Mouse (Mus musculus) forebrain, embryonic 10.5 days (tissue): ENCODE results near the gene Pex19. TPM values are rescaled to one million over a fixed set of nuclear protein-coding genes. Genes with fewer than 3 reads are reported as not detected.

Experiments
- DNase-seq: peaks from one replicate; pipeline ENCODE4 v3.0.0-alpha.2; 2017; ENCODE audit warnings: low spot score; ENCODE audit errors: extremely low spot score
- H3K27ac ChIP-seq: fragments of 300-500 bp; sonication (generic); 2 replicates; pipeline ENCODE4 v1.5.1; 2016; ENCODE audit warnings: mild to moderate bottlenecking
- H3K27me3 ChIP-seq: fragments of 300-500 bp; sonication (generic); 2 replicates; pipeline ENCODE4 v1.6.1; 2016; ENCODE audit warnings: mild to moderate bottlenecking; ENCODE audit not compliant: poor library complexity, severe bottlenecking
- H3K36me3 ChIP-seq: fragments of 300-500 bp; sonication (generic); replicated peaks from 2 replicates; pipeline ENCODE4 v1.6.1; 2016; ENCODE audit warnings: mild to moderate bottlenecking, moderate library complexity
- H3K4me1 ChIP-seq: fragments of 300-500 bp; sonication (generic); 2 replicates; pipeline ENCODE4 v1.6.1; 2016
- H3K4me3 ChIP-seq: fragments of 300-500 bp; sonication (generic); 2 replicates; pipeline ENCODE4 v1.5.1; 2016; ENCODE audit warnings: mild to moderate bottlenecking, moderate library complexity
- H3K9me3 ChIP-seq: fragments of 300-500 bp; sonication (generic); 2 replicates; pipeline ENCODE4 v1.6.1; 2016; ENCODE audit warnings: mild to moderate bottlenecking, moderate library complexity
- WGBS: fragments of 180-500 bp; shearing (Covaris S2); methylation state at CpG from one replicate; pipeline ENCODE4 v1.1.7; 2016; 5-methylcytosine and 5-hydroxymethylcytosine counted together
- polyA plus RNA-seq: library from polyadenylated mRNA; unstranded; fragments of >200 nt; fragmentation: Nextera tagmentation; extraction: Ambion mirVana; gene quantifications from 2 replicates; pipeline ENCODE4 v1.2.1, GENCODE M21; 2016

Pex19 gene
- polyA plus RNA-seq, 1 experiment from 2014 or later = 159 TPM

DNA sequence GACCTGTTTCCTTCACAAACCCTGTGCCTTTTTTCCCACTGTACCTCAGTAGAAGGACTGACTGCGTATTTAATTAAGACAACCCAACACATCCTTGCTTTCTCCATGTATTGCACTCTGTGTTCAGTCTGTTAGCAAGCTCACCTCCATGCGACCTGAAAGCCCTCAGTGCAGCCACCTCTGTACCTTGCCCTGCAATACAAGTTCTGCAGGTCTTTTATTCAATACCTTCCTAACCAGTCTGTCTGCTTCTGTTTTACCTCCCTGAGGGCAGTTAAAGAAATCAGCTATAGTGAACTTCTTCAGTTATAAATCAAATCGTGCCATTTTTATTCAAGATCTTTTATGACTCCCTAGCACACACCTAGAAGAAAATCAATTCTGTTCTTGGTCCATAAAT, 15.0 kb downstream of the Pex19 start:
- Histone ChIP-seq H3K27me3 (no peaks in the 10 kb centered on the region), H3K36me3 (peaks cover 3% of the 10 kb centered on the region), H3K4me3 (no peak overlapping the region), H3K27ac (no peak overlapping the region), H3K9me3 (no peaks in the 10 kb centered on the region), H3K4me1 (no peaks in the 10 kb centered on the region)
- WGBS = 80% methylated on average over 3 of the region's 3 CpGs
- no peak for DNase-seq

DNA sequence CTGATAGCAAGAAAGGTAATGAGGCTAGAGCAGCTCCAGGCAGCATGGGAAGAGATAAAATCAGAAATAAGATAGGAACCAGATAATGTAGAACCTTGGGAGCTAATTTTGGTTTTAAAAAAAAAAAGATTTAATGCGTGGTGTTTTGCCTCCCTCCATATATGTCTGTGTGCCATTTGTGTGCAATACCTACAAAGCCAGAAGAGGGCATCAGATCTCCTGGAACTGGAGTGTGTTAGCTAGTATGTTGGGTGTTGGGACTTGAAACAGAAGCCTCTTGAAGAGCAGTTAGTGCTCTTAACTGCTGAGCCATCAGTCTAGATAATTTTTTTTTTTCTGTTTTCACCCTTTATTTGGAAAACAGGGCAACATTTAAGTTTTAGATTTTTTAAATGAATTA, 17.0 kb downstream of the Pex19 start:
- DNase-seq = no peak

DNA sequence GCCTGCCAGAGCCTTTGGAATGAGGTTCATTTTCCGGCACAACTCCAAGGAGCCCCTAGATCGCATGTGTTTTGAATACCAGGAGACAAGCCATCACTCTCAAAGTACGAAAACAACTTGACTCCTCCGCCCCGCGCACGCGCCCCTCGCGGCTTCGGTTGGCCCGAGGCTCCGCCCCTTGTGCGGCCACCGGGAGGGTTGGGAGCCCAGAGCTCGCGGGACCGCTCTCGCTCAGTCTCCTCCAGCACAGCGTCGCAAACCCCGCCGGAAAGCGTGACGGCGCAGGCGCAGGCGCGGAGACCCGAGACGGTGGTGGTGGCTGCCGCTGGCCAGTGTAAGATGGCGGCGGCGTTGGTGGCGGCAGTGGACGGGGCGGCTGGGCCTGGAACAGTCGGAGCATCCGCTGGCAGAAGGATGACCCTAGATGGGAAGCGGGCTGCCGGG, 21.3 kb downstream of the Pex19 start, which contains the start of gene Dcaf8:
Dcaf8 (plus strand) TSS at position 250 of the 444 bp plus-strand sequence.
- under 1% methylated on average over 42 of the region's 42 CpGs for WGBS
- Histone ChIP-seq H3K4me1 (peaks cover 22% of the 10 kb centered on the region), H3K4me3 (peak within 1 kb of the TSS; percentile 95), H3K27me3 (no peaks in the 10 kb centered on the region), H3K9me3 (no peaks in the 10 kb centered on the region), H3K36me3 (peaks cover 32% of the 10 kb centered on the region), H3K27ac (peak within 1 kb of the TSS; percentile 99)
- DNase-seq = peak; percentile 96

More for the DNA sequence above, 17.0 kb downstream of the Pex19 start:
- Histone ChIP-seq H3K36me3 (no peaks in the 10 kb centered on the region), H3K9me3 (no peaks in the 10 kb centered on the region), H3K27me3 (no peaks in the 10 kb centered on the region), H3K4me1 (peaks cover 8% of the 10 kb centered on the region), H3K4me3 (no peak overlapping the region), H3K27ac (no peak overlapping the region)
- WGBS = 34% methylated on average over 1 of the region's 1 CpGs

DNA sequence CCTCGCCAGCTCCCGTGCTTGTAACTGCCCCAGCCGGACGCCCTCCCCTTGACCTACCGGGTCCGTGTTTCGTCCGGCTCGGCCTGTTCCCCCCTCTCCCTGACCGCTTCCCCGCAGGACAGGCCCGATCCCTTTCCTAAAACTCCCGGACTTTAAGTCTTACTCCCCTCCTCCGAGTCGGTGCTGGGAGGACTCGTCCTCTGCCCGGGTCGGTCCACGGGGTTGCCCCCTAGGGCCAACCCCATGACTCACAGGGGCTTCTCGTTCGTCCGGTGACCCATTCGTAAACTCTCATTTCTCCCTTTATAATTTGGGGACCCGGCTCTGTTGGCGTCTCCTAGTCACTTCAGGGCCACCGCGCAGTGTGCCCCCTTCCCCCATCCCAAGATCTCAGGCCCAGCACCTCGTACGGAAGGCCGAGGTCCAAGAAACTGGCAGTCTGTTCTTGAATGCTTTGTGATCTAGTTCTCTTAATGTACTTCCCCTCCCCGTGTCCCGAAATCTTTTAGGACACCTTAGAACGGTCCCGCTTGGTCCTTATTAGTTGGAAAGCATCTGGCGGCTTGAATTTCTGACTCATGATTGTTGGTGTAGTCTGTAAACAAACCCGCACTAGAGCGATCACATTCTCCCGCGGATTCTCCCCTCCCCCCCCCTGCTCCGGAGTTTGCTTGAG, 21.9 kb downstream of the Pex19 start:
- no peaks in the 10 kb centered on the region for H3K27me3 ChIP-seq
- H3K4me1 ChIP-seq = peaks cover 22% of the 10 kb centered on the region
- no peaks in the 10 kb centered on the region for H3K9me3 ChIP-seq
- H3K4me3 ChIP-seq = peak overlapping the region; percentile 95
- H3K27ac ChIP-seq = peak overlapping the region; percentile 99
- peak; percentile 62 for DNase-seq
- WGBS = under 1% methylated on average over 40 of the region's 40 CpGs
- peaks cover 37% of the 10 kb centered on the region for H3K36me3 ChIP-seq

DNA sequence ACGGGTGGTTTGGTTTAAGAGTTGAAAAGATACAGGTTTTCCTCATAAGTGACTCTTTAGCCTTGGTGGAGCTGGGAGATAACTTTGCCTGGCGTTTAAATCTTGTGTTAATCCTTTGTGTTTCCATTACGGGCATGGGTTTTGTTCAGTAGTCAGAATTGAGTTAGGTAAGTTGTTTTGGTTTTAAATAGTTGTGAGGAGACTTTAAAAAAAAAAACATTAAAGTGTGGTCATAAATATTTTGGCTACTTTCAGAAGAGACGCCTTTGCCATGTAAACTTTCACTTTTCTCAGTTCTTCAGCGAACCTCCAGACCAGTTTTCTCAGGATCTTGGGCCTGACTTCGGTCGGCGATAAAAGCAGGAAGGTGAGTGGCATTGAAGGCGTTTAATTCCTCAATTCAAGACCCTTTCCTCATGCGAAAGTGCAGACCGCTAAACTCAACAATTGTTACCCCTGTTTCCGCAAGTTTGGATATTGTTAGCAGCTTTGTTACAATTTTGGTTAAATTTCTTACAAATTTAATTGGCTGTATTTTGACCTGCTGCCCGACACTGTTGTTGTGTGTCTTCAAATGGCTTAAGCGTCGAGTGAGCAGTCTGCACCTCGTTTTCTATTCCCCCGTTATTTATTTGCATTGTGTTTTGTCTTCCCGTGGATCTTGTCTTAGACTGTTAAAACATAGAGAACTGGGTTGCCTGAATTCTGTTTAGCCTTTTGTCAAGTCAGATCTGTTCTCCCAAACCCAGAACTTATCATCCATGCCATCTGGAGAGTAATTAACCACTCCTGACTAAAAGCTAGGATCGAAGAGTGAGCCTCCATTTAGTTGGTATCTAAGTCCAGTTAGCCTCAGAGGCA, 22.6 kb downstream of the Pex19 start:
- Histone ChIP-seq H3K36me3 (peaks cover 45% of the 10 kb centered on the region), H3K9me3 (no peaks in the 10 kb centered on the region), H3K27ac (peak overlapping the region; percentile 99), H3K4me1 (peaks cover 22% of the 10 kb centered on the region), H3K27me3 (no peaks in the 10 kb centered on the region), H3K4me3 (peak overlapping the region; percentile 95)
- 26% methylated on average over 19 of the region's 19 CpGs for WGBS
- no peak for DNase-seq

DNA sequence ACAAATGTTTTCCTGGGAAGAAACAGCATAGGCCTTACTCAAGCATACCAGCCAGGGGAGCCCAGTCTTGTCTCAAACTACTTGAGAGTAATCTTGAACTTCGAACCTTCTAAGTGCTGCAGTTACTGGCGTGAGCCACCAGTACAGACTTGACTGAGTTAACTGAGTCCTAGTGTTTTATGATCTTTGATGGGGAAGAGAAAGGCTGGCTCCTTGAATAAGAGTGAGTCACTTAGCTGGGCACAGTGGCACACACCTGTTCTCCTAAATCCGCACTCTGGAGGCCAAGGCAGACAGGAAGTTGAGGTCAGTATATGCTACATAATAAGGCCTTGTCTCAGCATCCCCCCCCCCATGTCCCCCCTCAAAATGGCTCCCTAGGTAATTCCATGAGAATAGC, 28.0 kb downstream of the Pex19 start:
- no peaks in the 10 kb centered on the region for H3K9me3 ChIP-seq
- no peak overlapping the region for H3K4me3 ChIP-seq
- no peak for DNase-seq
- peaks cover 79% of the 10 kb centered on the region for H3K36me3 ChIP-seq
- no peak overlapping the region for H3K27ac ChIP-seq
- H3K4me1 ChIP-seq = peaks cover 9% of the 10 kb centered on the region
- WGBS = 95% methylated on average over 3 of the region's 3 CpGs
- H3K27me3 ChIP-seq = no peaks in the 10 kb centered on the region

DNA sequence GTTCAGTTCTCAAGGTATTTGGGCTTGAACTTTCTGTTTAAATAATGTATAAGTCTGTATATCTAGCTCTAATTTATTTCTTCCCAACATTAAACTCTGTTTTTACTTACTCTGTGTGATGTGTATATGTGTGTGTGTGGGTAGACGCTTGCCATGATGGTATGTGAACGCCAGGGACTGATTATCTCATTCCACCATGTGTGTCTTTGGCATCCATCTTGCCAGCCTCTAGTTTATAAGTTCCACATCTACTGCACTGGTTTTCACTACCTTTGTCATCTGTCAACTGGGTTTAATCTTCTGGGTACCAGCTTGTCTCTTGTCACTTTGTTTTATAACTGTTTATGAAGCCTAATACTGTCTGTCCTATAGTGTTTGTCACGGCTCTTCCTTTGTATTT, 29.0 kb downstream of the Pex19 start:
- H3K27me3 ChIP-seq = no peaks in the 10 kb centered on the region
- no peak overlapping the region for H3K4me3 ChIP-seq
- H3K9me3 ChIP-seq = no peaks in the 10 kb centered on the region
- WGBS = 96% methylated on average over 3 of the region's 3 CpGs
- no peak overlapping the region for H3K27ac ChIP-seq
- H3K36me3 ChIP-seq = peaks cover 71% of the 10 kb centered on the region
- no peaks in the 10 kb centered on the region for H3K4me1 ChIP-seq
- DNase-seq = no peak

DNA sequence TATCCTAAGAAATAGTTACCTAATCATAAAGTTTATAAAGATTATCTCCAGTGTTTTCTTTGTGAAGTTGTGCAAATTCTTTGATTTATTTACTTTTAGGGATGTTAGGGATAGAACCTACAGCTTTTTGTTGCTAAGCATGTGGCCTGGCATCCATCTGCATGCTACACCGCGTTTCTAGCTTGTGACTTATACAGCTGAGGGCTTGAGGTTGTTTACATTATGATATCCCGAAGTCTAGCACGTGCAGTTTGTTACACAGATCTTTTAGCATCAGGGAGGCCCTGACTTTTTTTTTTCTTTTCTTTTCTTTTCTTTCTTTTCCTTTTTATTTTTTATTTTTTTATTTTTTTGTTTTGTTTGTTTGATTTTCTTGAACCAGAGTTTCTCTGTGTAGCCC, 33.4 kb downstream of the Pex19 start:
- H3K4me1 ChIP-seq = peaks cover 11% of the 10 kb centered on the region
- DNase-seq = no peak
- no peak overlapping the region for H3K27ac ChIP-seq
- H3K27me3 ChIP-seq = no peaks in the 10 kb centered on the region
- peaks cover 32% of the 10 kb centered on the region for H3K36me3 ChIP-seq
- H3K4me3 ChIP-seq = no peak overlapping the region
- 92% methylated on average over 4 of the region's 4 CpGs for WGBS
- no peaks in the 10 kb centered on the region for H3K9me3 ChIP-seq

DNA sequence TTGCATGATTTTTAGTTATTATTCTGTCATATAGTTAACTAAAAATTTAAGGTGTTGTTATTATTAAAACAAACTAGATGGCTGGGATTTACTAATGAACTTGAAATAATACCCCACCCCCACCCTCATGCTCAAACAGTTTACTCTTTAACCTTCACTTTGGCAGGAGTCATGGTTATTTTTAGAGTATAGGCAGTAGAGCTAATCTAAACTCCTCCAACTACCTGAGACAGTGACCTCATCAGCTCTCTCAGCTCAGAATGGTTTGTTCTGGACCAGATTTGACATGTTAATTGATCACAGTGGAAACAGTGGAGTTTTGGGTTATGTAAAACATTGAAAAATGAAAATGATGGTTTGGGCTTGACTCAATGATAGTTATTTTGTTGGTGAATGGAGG, 34.0 kb downstream of the Pex19 start:
- no peaks in the 10 kb centered on the region for H3K27me3 ChIP-seq

DNA sequence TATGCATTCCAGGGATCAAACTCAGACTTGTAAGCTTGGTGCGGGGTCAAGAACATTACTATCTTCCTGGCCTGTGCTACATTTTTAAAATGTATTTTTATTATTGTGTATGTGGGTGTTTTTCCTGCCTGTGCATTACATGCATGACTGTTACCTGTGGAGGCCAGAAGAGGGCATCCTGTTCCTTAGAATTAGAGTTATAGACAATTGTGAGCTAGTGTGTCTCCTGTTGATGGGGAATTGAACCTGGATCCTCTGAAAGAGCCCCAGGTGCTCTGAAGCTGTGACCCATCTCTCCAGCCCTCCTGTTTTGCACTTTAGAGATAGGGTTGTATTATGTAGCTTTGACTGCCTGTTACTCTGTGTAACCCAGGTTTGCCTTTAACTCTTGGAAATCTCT, 35.5 kb downstream of the Pex19 start:
- Histone ChIP-seq H3K9me3 (no peaks in the 10 kb centered on the region), H3K36me3 (peaks cover 32% of the 10 kb centered on the region), H3K27me3 (no peaks in the 10 kb centered on the region), H3K4me3 (no peak overlapping the region), H3K4me1 (peaks cover 11% of the 10 kb centered on the region), H3K27ac (no peak overlapping the region)
- WGBS = 90% methylated on average over 1 of the region's 1 CpGs
- DNase-seq = no peak

More for the DNA sequence above, 34.0 kb downstream of the Pex19 start:
- Histone ChIP-seq H3K36me3 (peaks cover 32% of the 10 kb centered on the region), H3K4me1 (peaks cover 11% of the 10 kb centered on the region), H3K27ac (no peak overlapping the region), H3K9me3 (no peaks in the 10 kb centered on the region), H3K4me3 (no peak overlapping the region)
- no peak for DNase-seq

DNA sequence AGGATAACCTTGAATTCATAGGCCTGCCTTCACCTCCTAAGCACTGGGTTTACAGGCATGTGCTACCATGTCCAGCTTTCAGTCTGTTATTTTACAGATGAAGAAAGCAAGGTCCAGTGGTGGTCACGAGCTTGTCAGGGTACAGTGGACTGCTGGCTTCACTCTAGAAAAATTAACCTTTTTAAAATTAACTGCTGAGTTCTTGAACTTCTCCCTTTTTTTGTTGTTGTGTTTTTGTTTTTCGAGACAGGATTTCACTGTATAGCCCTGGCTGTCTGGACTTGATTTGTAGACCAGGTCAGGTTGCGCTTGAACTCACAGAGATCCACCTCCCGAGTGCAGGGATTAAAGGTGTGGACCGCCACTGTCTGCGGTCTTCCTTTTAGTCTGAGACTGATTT, 36.4 kb downstream of the Pex19 start:
- H3K27ac ChIP-seq = no peak overlapping the region
- 91% methylated on average over 6 of the region's 6 CpGs for WGBS

DNA sequence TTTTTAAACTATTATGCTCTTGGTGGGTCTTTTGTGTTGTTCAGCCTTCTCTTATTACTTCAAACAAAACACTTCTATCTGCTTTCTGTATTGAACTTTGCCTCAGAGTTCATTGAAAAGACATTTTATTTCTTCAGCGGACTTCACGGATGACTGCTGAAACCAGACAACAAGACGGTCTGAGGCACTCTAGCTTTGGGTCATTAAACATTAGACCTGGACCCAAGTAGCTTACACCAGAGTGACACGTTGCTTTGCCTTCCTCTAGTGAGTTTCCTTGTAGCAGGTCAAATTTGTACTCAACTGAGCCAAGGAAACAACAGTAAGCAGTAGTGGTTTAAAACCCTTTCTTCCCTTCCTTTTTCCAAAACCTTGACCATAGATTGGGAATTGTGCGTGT, 41.4 kb downstream of the Pex19 start:
- Histone ChIP-seq H3K9me3 (peaks cover 7% of the 10 kb centered on the region; the same call in 1 of the 2 replicates), H3K4me3 (no peak overlapping the region), H3K4me1 (peaks cover 19% of the 10 kb centered on the region), H3K27ac (no peak overlapping the region), H3K36me3 (peaks cover 85% of the 10 kb centered on the region), H3K27me3 (no peaks in the 10 kb centered on the region)
- 84% methylated on average over 5 of the region's 5 CpGs for WGBS
- DNase-seq = no peak

More for the DNA sequence above, 36.4 kb downstream of the Pex19 start:
- DNase-seq = no peak
- peaks cover 38% of the 10 kb centered on the region for H3K36me3 ChIP-seq
- no peaks in the 10 kb centered on the region for H3K27me3 ChIP-seq
- no peaks in the 10 kb centered on the region for H3K9me3 ChIP-seq
- H3K4me3 ChIP-seq = no peak overlapping the region
- peaks cover 16% of the 10 kb centered on the region for H3K4me1 ChIP-seq

DNA sequence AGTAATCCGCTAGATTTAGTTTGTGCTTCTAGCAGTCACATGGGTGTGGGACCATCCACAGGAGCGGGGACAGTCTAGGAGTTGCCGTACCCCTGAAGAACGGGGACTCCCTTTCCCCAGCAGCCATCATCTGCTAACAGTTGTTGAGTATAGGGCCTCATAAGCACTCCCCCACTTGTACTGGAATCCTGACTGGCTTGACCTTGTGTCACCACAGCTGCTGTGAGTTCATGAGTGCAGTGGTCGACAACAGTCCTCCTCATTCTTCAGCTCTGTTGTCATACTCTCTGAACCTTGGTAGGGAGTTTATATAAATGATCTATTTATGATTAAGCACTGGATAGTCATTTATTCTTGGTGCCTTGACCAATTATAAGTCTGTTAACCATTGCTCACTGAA, 43.3 kb downstream of the Pex19 start:
- no peak overlapping the region for H3K4me3 ChIP-seq
- H3K4me1 ChIP-seq = peaks cover 9% of the 10 kb centered on the region
- 94% methylated on average over 5 of the region's 5 CpGs for WGBS
- peaks cover 100% of the 10 kb centered on the region for H3K36me3 ChIP-seq
- H3K27ac ChIP-seq = no peak overlapping the region
- no peak for DNase-seq
- H3K27me3 ChIP-seq = no peaks in the 10 kb centered on the region
- peaks cover 7% of the 10 kb centered on the region; the same call in 1 of the 2 replicates for H3K9me3 ChIP-seq
